Mouse (Mus musculus) cerebellum, postnatal 4 days (tissue): ENCODE data around the gene Elf5.
A peak's percentile ranks its signal among the peaks of the same experiment; 100 is the strongest.

Source experiments
- DNase-seq, 2 experiments: peaks; one replicate each; pipeline ENCODE4 v3.0.0; 2022; ENCODE audit warnings: low spot score in 2 of 2, mixed read lengths in 1 of 2

Gene Elf5

GRCm38 (mm10) chr2:103476657-103477056, 65.2 kb downstream of the Elf5 start:
- no peak for DNase-seq

- no peak for DNase-seq
Observed at GRCm38 (mm10) chr2:103477456-103477855, 66.0 kb downstream of the Elf5 start.

- DNase-seq: no peak
Observed at GRCm38 (mm10) chr2:103478326-103478725, 66.8 kb downstream of the Elf5 start.

- DNase-seq: no peak
Observed at GRCm38 (mm10) chr2:103480240-103480639, 68.8 kb downstream of the Elf5 start.

DNA sequence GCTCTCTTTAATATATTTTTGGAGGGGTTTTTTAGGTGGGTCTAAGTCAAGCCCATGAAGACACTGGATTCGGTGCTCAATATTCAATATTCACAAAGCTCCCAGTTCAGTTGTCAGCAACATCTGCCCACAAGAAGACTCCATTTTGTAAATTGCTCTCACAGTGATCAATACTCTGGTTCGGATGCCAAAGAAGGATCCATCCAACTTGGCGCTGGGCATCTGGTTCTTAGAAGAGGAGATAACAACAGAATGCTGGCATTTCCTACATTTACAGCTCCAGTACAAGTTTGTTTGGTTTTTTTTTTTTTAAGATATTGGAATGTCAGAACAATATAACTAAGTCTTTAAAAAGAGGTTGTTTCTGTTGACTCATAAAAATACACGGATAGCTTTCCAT, 69.4 kb downstream of the Elf5 start:
- DNase-seq: no peak

DNA sequence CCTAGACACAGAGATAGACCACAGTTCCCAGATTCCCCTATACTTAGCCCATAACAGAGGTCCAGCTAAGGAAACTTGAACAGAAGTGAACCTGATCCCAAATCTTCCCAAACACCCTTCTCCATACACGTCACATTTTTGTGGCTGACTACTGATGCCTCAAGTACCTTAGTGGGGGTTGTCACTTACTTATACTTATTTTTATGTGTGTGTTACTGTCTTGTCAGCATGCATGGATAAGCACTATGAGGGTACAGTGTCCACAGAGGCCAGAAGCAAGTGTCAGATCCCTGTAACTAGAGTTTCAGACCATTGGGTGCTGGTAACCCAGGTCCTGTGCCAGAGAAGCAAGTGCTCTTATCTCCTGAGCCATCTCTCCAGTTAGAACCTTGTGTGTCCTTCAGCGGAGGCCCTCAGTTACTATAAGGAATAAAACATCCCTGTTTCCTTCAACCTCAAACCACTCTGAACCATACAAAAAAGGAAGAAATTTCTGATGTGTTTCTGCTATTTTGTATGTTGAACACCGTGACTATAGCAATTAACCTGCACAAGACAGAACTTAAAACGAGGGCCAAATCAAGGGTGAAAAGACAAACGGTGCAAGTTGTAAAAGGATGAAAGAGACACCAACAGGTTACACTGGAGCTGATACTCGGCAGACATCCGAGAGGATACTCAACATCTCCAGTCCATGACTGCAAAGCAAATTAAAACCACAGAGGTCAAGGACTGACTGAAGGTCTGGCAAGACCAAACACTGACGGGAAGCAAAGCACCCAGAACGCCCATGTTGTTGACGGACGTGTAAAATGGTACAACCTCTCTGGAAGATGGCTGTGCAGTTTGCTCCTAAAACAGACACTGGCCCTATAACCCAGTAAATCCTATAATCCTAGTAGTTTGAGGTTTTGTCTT, 70.1 kb downstream of the Elf5 start:
- DNase-seq: no peak

DNA sequence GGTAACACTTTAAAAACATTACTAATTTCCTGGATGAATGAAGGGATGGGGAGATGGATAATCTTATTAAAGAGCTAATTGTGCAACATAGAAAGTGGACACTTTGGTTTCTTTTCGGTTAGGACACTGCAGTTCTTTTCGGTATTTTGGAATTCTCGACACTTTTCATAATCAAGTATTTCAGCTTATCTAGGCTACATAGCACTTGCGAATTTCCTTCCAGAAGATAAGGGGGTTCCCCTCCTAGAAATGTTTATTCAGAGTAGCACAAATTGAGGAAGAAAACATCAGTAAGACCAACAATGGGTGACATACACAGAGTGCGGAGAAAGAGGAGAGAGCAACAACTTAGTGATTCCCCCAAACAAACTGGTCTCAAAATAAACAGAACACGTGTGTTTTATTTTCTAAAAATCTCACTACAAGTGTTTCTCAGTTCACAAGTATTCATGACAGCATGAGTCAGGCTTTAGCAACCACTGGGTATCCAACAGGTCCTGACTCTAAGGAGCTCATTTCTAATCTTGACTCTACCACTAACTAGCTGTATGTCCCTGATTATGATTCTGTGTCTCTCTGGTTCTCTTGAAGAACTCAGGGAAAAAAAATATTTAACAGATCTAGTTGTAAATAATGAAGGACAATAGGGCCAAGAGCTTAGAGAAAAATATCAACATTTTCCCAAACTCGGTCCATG, 71.9 kb downstream of the Elf5 start:
- DNase-seq: no peak

GRCm38 (mm10) chr2:103483986-103484520, 72.6 kb downstream of the Elf5 start:
- no peak for DNase-seq

DNA sequence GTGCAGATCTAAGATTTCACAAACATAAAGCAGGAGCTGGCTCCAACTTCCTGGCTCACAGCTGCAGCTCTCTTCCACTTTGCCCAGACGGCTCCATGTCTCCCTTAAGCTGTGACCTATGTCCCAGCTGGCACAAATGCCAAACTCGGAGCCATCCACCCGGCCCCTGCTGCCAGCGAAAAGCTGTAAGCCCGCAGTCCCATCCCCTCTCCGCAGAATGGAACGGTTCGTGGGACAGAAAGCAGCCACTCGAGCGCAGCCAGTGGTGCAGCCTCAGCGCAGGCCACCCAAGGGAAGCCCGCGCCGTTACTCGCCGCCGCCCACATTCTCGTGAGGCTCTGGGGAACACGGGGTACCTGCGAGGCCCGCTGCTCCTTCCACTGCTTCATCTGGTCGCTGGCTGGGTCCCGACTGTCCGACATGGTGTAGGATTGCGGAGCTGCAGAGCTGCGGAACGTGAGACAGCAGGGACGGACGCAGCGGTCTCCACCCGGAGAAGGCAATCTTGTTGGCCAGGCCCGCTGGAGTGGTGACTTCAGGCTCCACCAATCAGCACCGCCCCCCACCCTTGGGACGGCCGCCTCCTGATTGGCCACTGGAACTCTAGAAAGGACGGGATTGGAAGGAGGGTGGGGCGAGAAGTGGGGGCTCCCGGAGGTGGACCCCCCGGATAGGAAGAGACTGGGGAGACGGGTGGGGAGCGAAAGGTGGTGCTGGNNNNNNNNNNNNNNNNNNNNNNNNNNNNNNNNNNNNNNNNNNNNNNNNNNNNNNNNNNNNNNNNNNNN, 73.3 kb downstream of the Elf5 start, which contains the start of gene Cat:
Cat (minus strand) TSS at position 544 of the 785 bp plus-strand sequence.
- peak; percentile 90 to 94 for DNase-seq

DNA sequence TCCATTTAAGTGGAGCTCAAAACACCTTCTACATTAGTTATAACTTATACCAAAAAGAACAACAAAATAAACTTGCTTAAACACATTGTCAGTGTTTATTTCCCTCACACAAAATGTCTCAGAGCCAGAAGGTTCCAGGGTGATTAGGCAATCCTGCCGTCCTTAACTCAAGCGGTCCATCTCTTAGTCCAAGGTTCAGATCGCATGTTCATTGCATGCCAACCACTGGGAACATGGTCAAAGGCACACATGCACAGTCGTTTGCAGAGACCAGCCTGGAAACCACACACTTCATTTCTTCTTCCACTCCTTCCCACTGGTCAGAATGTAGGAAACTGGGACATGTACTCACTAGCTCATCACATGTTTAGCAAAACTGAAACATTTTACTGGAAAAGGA, 81.0 kb downstream of the Elf5 start:
- no peak for DNase-seq

GRCm38 (mm10) chr2:103493827-103494226, 82.3 kb downstream of the Elf5 start:
- DNase-seq: no peak

GRCm38 (mm10) chr2:103495633-103496418, 84.3 kb downstream of the Elf5 start:
- DNase-seq: no peak
